Mouse (Mus musculus) forebrain, embryonic 10.5 days (tissue): ENCODE results near the gene F12. TPM values are rescaled to one million over a fixed set of nuclear protein-coding genes. Genes with fewer than 3 reads are reported as not detected.

Source experiments
- DNase-seq: peaks from one replicate; pipeline ENCODE4 v3.0.0-alpha.2; 2017; ENCODE audit warnings: low spot score; ENCODE audit errors: extremely low spot score
- H3K27ac ChIP-seq: fragments of 300-500 bp; sonication (generic); 2 replicates; pipeline ENCODE4 v1.5.1; 2016; ENCODE audit warnings: mild to moderate bottlenecking
- H3K27me3 ChIP-seq: fragments of 300-500 bp; sonication (generic); 2 replicates; pipeline ENCODE4 v1.6.1; 2016; ENCODE audit warnings: mild to moderate bottlenecking; ENCODE audit not compliant: poor library complexity, severe bottlenecking
- H3K36me3 ChIP-seq: fragments of 300-500 bp; sonication (generic); replicated peaks from 2 replicates; pipeline ENCODE4 v1.6.1; 2016; ENCODE audit warnings: mild to moderate bottlenecking, moderate library complexity
- H3K4me1 ChIP-seq: fragments of 300-500 bp; sonication (generic); 2 replicates; pipeline ENCODE4 v1.6.1; 2016
- H3K4me3 ChIP-seq: fragments of 300-500 bp; sonication (generic); 2 replicates; pipeline ENCODE4 v1.5.1; 2016; ENCODE audit warnings: mild to moderate bottlenecking, moderate library complexity
- H3K9me3 ChIP-seq: fragments of 300-500 bp; sonication (generic); 2 replicates; pipeline ENCODE4 v1.6.1; 2016; ENCODE audit warnings: mild to moderate bottlenecking, moderate library complexity
- WGBS: fragments of 180-500 bp; shearing (Covaris S2); methylation state at CpG from one replicate; pipeline ENCODE4 v1.1.7; 2016; 5-methylcytosine and 5-hydroxymethylcytosine counted together
- microRNA-seq: library from miRNA; unstranded; fragments of <30 nt; microRNA quantifications from one replicate; pipeline ENCODE4, GENCODE M21; 2017
- polyA plus RNA-seq: library from polyadenylated mRNA; unstranded; fragments of >200 nt; fragmentation: Nextera tagmentation; extraction: Ambion mirVana; gene quantifications from 2 replicates; pipeline ENCODE4 v1.2.1, GENCODE M21; 2016

F12 gene
- polyA plus RNA-seq, 1 experiment from 2014 or later: not detected

- 67% methylated on average over 5 of the region's 5 CpGs for WGBS
- H3K9me3 ChIP-seq: no peaks in the 10 kb centered on the region
- no peak for DNase-seq
- H3K4me1 ChIP-seq: no peaks in the 10 kb centered on the region
- H3K27ac ChIP-seq: no peak overlapping the region
- no peaks in the 10 kb centered on the region for H3K36me3 ChIP-seq
- no peak overlapping the region for H3K4me3 ChIP-seq
- peaks cover 38% of the 10 kb centered on the region for H3K27me3 ChIP-seq
These were observed 54.9 kb downstream of the F12 start for GRCm38 (mm10) chr13:55371740-55372139.

DNA sequence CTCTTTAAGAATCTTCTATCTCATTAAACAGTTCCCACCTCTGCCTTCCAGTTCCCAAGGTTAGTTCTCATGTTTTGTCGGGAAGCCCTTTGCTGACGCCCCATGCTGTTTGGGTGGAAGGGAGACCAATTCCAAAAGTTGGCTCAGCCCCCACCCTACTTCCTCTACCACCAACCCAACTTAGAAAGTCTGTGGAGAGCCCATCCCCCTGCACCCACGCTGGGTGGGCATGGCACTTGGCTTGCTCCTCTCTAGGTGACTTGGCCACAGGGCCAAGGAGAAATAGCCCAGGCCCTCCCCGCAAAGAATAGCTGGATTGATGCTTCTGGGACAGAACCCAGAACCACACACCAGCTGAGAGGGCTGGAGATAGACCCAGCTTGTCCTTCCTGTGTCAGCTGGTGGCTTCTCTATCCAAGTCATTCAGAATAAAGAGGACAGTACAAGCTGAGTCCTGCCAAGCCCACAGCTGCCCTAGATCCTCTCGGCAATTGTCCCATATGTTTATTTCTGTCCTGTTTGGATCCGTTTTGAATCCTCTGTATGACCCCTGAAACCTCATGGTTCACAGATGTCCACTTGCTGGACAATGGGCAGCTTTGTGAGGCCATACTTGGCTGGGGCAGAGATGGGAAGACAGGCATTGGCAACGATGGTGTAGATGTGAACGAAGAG is 55.4 kb downstream of the F12 start:
- no peak for DNase-seq
- H3K27ac ChIP-seq: no peak overlapping the region
- no peak overlapping the region for H3K4me3 ChIP-seq
- H3K27me3 ChIP-seq: peaks cover 34% of the 10 kb centered on the region
- no peaks in the 10 kb centered on the region for H3K36me3 ChIP-seq
- 72% methylated on average over 8 of the region's 8 CpGs for WGBS
- H3K4me1 ChIP-seq: no peaks in the 10 kb centered on the region
- no peaks in the 10 kb centered on the region for H3K9me3 ChIP-seq

- H3K4me1 ChIP-seq: no peaks in the 10 kb centered on the region
- 67% methylated on average over 3 of the region's 3 CpGs for WGBS
- DNase-seq: no peak
- no peaks in the 10 kb centered on the region for H3K36me3 ChIP-seq
- no peak overlapping the region for H3K4me3 ChIP-seq
- H3K27me3 ChIP-seq: peaks cover 25% of the 10 kb centered on the region
- H3K27ac ChIP-seq: no peak overlapping the region
- H3K9me3 ChIP-seq: no peaks in the 10 kb centered on the region
These were observed 56.4 kb downstream of the F12 start for GRCm38 (mm10) chr13:55370234-55370633.

DNA sequence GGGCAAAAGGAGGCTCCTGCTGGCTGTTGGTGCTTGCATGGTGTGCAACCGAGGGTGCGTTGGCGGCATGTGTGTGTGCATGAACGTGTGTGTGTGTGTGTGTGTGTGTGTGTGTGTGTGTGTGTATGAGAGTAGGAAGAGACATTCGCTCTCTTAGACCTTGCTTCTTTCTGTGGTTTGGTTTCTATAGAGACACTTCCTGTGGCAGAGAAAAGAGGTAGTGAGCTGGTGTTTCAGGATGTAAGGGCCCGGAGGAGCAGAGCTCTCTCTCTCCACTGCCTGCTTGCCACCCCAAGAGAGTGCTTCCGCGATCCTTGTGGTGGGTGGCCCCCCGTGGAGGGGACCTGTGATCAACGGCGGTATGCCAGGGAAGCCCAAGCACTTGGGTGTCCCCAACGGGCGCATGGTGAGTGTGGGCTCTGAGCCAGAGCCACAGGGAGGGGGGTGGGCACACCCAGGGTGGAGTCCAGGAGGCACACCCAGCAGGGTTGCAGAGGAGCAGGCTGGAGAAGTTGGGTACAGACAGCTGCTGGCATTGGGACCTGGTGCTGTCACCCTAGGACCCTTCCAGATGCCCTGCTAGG is 57.0 kb downstream of the F12 start, which contains the start of gene Rgs14:
Gene Rgs14, plus strand, starts transcription at position 202 of the 584 bp plus-strand sequence.
- Histone ChIP-seq H3K9me3 (no peaks in the 10 kb centered on the region), H3K4me3 (no peak within 1 kb of the TSS), H3K27me3 (peaks cover 21% of the 10 kb centered on the region), H3K27ac (no peak within 1 kb of the TSS), H3K36me3 (no peaks in the 10 kb centered on the region), H3K4me1 (no peaks in the 10 kb centered on the region)
- no peak for DNase-seq
- WGBS: 70% methylated on average over 13 of the region's 13 CpGs

DNA sequence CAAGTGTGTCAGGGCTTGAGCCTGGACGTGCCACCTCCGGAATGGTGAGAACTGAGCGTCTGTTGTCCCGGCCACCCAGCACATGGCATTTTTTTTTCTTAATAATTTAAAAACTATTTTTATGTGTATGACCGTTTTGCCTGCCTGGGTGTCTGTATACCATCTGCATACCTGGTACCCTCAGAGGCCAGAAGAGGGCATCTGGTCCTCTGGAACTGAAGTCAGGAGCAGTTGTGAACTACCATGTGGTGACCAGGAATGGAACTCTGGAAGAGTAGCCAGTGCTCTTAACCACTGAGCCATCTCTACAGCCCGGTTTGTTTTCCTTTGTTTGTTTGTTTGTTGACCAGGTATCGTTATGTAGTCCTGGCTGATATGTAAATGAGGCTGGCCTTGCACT is 58.2 kb downstream of the F12 start:
- Histone ChIP-seq H3K27me3 (peaks cover 9% of the 10 kb centered on the region), H3K4me3 (no peak overlapping the region), H3K9me3 (no peaks in the 10 kb centered on the region), H3K36me3 (no peaks in the 10 kb centered on the region), H3K27ac (no peak overlapping the region), H3K4me1 (no peaks in the 10 kb centered on the region)
- DNase-seq: no peak
- 83% methylated on average over 7 of the region's 7 CpGs for WGBS

Small RNA genes lying within 50 kb of the gene (microRNA-seq; reads per million reads assigned to microRNA genes)
- gene Mir6943: not detected

Other genes starting within 250 kb of the F12 start
- gene Nsd1, start 217.0 kb downstream of the F12 start, polyA plus RNA-seq: 66.8 and 70.1 TPM in 2 replicates
- gene Prelid1, start 106.3 kb downstream of the F12 start, polyA plus RNA-seq: 502 and 512 TPM in 2 replicates
- gene Rab24, start 104.8 kb downstream of the F12 start, polyA plus RNA-seq: 67.1 and 76.5 TPM in 2 replicates
- gene Mxd3, start 97.0 kb downstream of the F12 start, polyA plus RNA-seq: 23.0 and 28.5 TPM in 2 replicates
- gene Lman2, start 64.0 kb downstream of the F12 start, polyA plus RNA-seq: 97.8 and 100 TPM in 2 replicates
- 0.34 and 0.58 TPM in 2 replicates for gene Rgs14, start 57.1 kb downstream of the F12 start, polyA plus RNA-seq
- gene Slc34a1, start 28.6 kb downstream of the F12 start, polyA plus RNA-seq: not detected in 2 replicates
- not detected in 2 replicates for gene Pfn3, start 11.6 kb downstream of the F12 start, polyA plus RNA-seq
- 44.8 and 51.1 TPM in 2 replicates for gene Grk6, start 18.3 kb upstream of the F12 start, polyA plus RNA-seq
- 0.75 and 0.88 TPM in 2 replicates for gene Prr7, start 37.5 kb upstream of the F12 start, polyA plus RNA-seq
- 346 and 355 TPM in 2 replicates for gene Dbn1, start 61.3 kb upstream of the F12 start, polyA plus RNA-seq
- 200 and 209 TPM in 2 replicates for gene Pdlim7, start 86.9 kb upstream of the F12 start, polyA plus RNA-seq
- gene Dok3, start 102.5 kb upstream of the F12 start, polyA plus RNA-seq: 3.3 and 4.2 TPM in 2 replicates
- 96.5 and 98.2 TPM in 2 replicates for gene Ddx41, start 109.9 kb upstream of the F12 start, polyA plus RNA-seq
- gene Fam193b, start 144.3 kb upstream of the F12 start, polyA plus RNA-seq: 55.6 and 57.8 TPM in 2 replicates
- gene Tmed9, start 146.9 kb upstream of the F12 start, polyA plus RNA-seq: 129 and 141 TPM in 2 replicates
- 26.6 and 28.9 TPM in 2 replicates for gene B4galt7, start 173.1 kb upstream of the F12 start, polyA plus RNA-seq
- gene Caml, start 196.2 kb upstream of the F12 start, polyA plus RNA-seq: 51.6 and 54.5 TPM in 2 replicates
- gene Ddx46, start 208.2 kb upstream of the F12 start, polyA plus RNA-seq: 44.1 and 48.0 TPM in 2 replicates